Mouse (Mus musculus) forebrain, embryonic 13.5 days (tissue): ENCODE data around the gene Elp5. TPM values are rescaled to one million over a fixed set of nuclear protein-coding genes. Genes with fewer than 3 reads are reported as not detected.

ENCODE experiments used
- ATAC-seq: fragments of 200-750 bp; cut with Nextera tagmentation; 2 replicates; pipeline ENCODE4 v1.8.0; 2017
- H3K27ac ChIP-seq: fragments of 300-500 bp; sonication (generic); 2 replicates; pipeline ENCODE4 v1.5.1; 2015; ENCODE audit warnings: inconsistent platforms, mild to moderate bottlenecking, moderate library complexity
- H3K27me3 ChIP-seq: fragments of 300-500 bp; sonication (generic); 2 replicates; pipeline ENCODE4 v1.6.1; 2015; ENCODE audit warnings: mild to moderate bottlenecking, inconsistent platforms
- H3K36me3 ChIP-seq: fragments of 300-500 bp; sonication (generic); 2 replicates; pipeline ENCODE4 v1.6.1; 2015; ENCODE audit warnings: mild to moderate bottlenecking, inconsistent platforms; ENCODE audit not compliant: poor library complexity, severe bottlenecking
- H3K4me1 ChIP-seq: fragments of 300-500 bp; sonication (generic); 2 replicates; pipeline ENCODE4 v1.6.1; 2015; ENCODE audit warnings: inconsistent platforms
- H3K4me2 ChIP-seq: fragments of 300-500 bp; sonication (generic); 2 replicates; pipeline ENCODE4 v1.6.1; 2015; ENCODE audit warnings: inconsistent platforms, mild to moderate bottlenecking, moderate library complexity
- H3K4me3 ChIP-seq: fragments of 300-500 bp; sonication (generic); 2 replicates; pipeline ENCODE4 v1.5.1; 2015; ENCODE audit warnings: mild to moderate bottlenecking, inconsistent platforms
- H3K9ac ChIP-seq: fragments of 300-500 bp; sonication (generic); 2 replicates; pipeline ENCODE4 v1.6.1; 2015; ENCODE audit warnings: mild to moderate bottlenecking, inconsistent platforms
- H3K9me3 ChIP-seq: fragments of 300-500 bp; sonication (generic); replicated peaks from 2 replicates; pipeline ENCODE4 v1.6.1; 2016; ENCODE audit warnings: inconsistent platforms
- WGBS: fragments of 180-500 bp; shearing (Covaris S2); methylation state at CpG from one replicate; pipeline ENCODE4 v1.1.7; 2015; 5-methylcytosine and 5-hydroxymethylcytosine counted together
- microRNA counts: library from miRNA; unstranded; fragments of <30 nt; microRNA quantifications from one replicate; lab custom pipeline; 2016
- microRNA-seq: library from miRNA; unstranded; fragments of <30 nt; microRNA quantifications from one replicate; pipeline ENCODE4, GENCODE M21; 2016
- polyA plus RNA-seq: library from polyadenylated mRNA; unstranded; fragments of >200 nt; fragmentation: Nextera tagmentation; extraction: Ambion mirVana; gene quantifications from 2 replicates; pipeline ENCODE4 v1.2.1, GENCODE M21; 2015

Elp5 gene
- polyA plus RNA-seq, 1 experiment from 2014 or later = 164 TPM

DNA sequence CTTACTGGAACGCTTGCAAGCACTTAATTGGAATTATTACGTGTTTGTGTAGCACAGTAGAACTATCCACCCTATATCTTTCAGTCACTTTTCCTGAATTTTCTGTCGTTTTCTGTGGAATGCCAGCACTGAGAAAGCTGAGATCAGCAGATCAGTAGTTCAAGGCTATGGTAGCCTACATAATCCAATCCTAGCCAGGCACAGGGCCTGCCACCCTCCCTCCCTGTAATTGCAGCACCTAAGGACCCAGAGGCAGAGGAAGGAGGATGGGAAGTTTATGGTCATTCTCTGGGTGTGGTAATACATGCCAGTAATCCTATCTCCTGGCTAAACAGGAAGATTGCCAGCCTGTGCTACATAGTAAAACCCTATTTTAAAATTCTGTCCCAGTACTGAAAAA is 59.5 kb downstream of the Elp5 start:
- peaks cover 26% of the 10 kb centered on the region for H3K4me1 ChIP-seq
- no peaks in the 10 kb centered on the region for H3K27me3 ChIP-seq
- H3K9me3 ChIP-seq = no peaks in the 10 kb centered on the region
- ATAC-seq = no peak
- peak overlapping the region; percentile 90 for H3K4me2 ChIP-seq
- H3K36me3 ChIP-seq = peaks cover 14% of the 10 kb centered on the region
- 0 out of 2 replicates have a peak overlapping the region, but pooled peaks have one; percentile 96 for H3K27ac ChIP-seq
- 71% methylated on average over 3 of the region's 3 CpGs for WGBS
- H3K4me3 ChIP-seq = no peak overlapping the region
- H3K9ac ChIP-seq = peak overlapping the region; percentile 6; the same call in 1 of the 2 replicates

DNA sequence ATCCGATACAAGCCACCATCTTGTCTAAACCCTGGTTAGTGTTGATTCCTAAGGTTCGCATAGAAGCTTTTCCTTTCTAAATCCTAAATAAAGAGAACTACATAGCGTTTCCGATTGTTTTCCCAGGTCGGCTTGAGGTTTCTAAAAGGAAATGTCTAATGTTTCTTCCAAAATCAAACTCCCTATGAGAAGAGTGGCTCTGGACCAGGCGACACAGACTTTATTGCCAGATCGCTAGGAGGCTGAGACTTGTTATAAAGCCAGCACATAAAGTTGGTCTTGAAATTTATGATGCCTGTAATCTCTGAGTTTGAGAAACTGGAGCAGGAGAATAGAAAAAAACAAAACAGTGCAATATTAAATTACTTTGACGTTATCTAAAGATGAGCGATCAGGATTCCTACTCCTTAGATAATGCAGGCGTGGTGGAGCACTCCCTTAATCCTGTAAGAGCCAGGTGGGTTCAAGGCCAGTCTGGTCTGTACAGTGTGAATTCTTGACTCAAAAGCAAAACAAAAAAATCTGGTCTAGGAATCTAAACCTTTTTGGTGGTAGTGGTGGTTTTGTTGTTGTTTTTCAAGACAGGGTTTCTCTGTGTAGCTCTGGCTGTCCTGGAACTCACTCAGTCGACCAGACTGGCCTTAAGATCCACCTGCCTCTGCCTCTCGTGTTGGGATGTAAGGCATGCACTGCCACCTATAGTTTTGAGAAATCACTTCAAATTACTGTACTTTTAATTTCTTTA is 60.1 kb downstream of the Elp5 start:
- Histone ChIP-seq H3K4me3 (peak overlapping the region; percentile 92), H3K9ac (peak overlapping the region; percentile 74), H3K4me2 (peak overlapping the region; percentile 90), H3K27ac (peak overlapping the region; percentile 96), H3K4me1 (peaks cover 26% of the 10 kb centered on the region), H3K36me3 (peaks cover 20% of the 10 kb centered on the region), H3K9me3 (no peaks in the 10 kb centered on the region), H3K27me3 (no peaks in the 10 kb centered on the region)
- 4% methylated on average over 12 of the region's 12 CpGs for WGBS
- no peak for ATAC-seq

DNA sequence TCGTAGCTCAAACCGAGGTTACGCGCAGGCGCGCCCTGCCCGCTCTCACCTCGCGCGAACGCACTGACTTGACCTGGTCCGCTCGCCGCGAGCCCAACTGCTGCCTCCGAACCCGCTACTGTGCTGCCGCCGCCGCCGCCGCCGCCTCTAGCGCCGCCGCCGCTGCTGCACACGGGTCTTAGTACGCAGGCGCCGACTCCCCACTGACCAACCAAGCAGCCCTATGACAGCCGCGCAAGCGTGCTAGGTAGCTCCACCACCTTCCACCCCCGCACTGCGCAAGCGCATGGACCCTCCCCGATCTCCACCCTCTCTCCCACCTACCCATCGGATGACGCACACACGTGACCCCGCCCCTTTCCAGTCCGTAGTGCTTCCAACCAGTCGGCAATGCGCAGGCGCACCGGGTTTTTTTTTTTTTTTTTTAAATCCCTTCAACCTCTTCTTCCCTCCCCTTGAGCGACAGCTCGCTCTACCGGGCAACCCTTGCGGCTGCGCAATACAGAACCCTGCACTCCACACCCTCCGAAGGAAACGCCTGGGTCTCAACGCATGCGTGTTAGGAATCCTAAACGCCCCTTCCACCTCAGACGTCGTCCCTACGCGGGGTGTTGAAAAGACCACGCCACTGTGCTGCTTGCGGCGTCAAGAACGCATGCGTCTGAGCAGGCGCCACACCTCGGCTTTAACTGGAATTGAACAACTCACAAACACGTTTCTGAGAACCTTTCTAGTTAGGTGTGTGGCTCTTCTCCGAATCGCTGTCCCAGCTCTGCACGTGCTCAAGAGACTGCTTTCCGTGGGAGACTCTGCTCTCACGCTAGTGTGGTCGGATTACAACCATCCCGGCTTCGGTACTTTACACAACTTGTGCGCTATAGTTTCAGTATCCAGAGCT is 61.0 kb downstream of the Elp5 start, which contains the start of gene Eif5a:
TSS of gene Eif5a (minus strand) at position 845 of the 898 bp plus-strand sequence.
- Histone ChIP-seq H3K4me1 (peaks cover 26% of the 10 kb centered on the region), H3K9ac (peak within 1 kb of the TSS; percentile 97), H3K27me3 (no peaks in the 10 kb centered on the region), H3K36me3 (peaks cover 29% of the 10 kb centered on the region), H3K4me3 (peak within 1 kb of the TSS; percentile 92), H3K4me2 (peak within 1 kb of the TSS; percentile 90), H3K9me3 (no peaks in the 10 kb centered on the region), H3K27ac (peak within 1 kb of the TSS; percentile 96)
- peak; percentile 96 for ATAC-seq
- WGBS = under 1% methylated on average over 60 of the region's 78 CpGs

DNA sequence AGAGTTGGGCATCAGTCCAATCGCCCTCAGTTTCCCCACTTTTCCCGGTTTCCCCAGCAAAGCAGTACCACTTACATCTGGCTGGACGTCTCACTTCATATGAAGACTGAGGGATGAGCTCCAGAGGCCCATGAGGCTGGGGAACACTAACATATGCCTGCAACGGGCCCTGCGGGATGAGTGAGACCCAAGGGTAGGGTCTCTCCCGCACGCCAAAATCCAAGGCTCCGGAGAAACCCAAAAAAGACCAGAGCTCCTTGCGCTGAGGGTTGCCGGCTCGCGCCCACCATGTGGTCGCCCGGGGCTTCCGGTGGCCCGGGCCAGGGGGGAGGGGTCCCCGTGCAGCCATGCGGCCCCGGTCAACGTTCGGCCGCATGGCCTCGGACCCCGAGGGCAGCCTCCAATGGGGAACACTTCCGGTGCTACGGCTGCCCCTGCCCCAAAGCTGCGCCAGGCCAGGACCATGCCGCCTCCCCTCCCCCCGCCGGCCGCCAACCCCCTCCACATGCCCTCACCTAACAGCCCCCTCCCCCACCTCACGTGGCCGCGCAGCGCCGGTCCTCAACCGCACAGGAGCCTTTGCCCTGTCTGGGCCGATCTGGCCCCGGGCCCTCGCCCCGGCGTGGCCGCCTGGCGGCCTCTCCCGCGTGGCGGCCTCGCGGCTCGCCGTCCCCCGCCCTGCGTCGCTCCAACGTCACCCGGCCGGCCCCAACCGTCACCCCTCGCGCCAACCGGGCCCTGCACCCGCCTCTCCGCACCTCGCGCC is 61.9 kb downstream of the Elp5 start:
- under 1% methylated on average over 64 of the region's 65 CpGs for WGBS
- Histone ChIP-seq H3K4me3 (peak overlapping the region; percentile 92), H3K27ac (peak overlapping the region; percentile 92), H3K4me2 (peak overlapping the region; percentile 90), H3K9ac (peak overlapping the region; percentile 97), H3K36me3 (peaks cover 38% of the 10 kb centered on the region), H3K9me3 (no peaks in the 10 kb centered on the region), H3K27me3 (no peaks in the 10 kb centered on the region), H3K4me1 (peaks cover 32% of the 10 kb centered on the region)
- ATAC-seq = no peak; the same call in none of the 2 replicates

DNA sequence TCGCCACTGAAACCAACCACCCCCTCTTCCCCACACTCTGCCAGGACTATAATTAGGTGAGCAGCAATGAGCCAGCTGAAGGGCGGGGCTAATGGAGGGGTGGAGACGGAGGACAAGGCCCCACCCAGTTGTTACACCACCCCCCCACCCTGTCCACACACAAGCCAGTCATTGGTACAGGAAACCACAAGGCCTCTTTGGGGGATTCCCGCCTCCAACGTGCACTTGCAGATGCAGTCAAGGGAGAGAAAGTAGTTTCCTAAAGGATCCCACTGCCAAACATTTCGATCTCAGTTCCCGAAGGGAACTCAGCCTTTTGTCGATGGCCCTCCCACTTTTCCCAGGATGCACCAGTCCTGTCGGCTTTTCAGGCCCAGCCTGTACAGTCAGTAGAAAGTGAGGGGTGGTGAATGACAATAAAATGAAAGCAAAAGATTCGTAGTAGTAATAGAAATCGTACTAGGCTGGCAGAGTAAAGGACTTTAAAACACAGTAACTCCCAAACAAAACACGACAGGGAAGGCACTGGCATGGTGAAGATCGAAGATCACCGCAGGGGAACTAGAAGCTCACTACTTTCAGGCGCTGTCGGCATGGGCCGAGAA is 62.6 kb downstream of the Elp5 start:
- Histone ChIP-seq H3K36me3 (peaks cover 45% of the 10 kb centered on the region), H3K4me1 (peaks cover 39% of the 10 kb centered on the region), H3K9ac (peak overlapping the region; percentile 97), H3K4me2 (peak overlapping the region; percentile 90), H3K27ac (peak overlapping the region; percentile 92), H3K4me3 (peak overlapping the region; percentile 92), H3K27me3 (no peaks in the 10 kb centered on the region), H3K9me3 (no peaks in the 10 kb centered on the region)
- no peak for ATAC-seq
- 1% methylated on average over 17 of the region's 17 CpGs for WGBS

DNA sequence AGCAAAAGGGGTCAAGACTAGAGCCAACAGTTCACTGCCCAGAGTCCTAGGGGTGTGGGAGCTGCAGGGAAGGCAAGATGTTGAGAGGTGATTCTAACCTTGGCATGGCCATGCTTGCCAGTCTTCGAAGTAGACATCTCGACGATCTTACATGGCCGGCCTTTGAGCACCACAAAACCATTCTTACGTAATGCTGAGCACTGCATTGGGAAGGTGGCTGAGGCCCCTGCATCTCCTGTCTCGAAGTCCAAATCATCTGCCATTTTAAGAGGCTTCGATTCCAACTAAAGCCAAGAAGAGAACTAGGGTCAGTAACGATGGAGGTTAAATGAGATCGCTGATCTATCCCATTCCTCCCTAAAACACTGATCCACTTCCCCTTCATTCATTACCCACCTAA is 63.3 kb downstream of the Elp5 start:
- Histone ChIP-seq H3K36me3 (peaks cover 45% of the 10 kb centered on the region), H3K27me3 (no peaks in the 10 kb centered on the region), H3K4me3 (peak overlapping the region; percentile 92), H3K4me1 (peaks cover 45% of the 10 kb centered on the region), H3K27ac (peak overlapping the region; percentile 92), H3K9ac (peak overlapping the region; percentile 97), H3K4me2 (peak overlapping the region; percentile 90), H3K9me3 (no peaks in the 10 kb centered on the region)
- 81% methylated on average over 9 of the region's 9 CpGs for WGBS
- ATAC-seq = no peak

MicroRNAs encoded within 50 kb of the gene (microRNA counts, 519-probe panel; counts per million panel counts)
- microRNA mmu-miR-324-3p (lab: Ali Mortazavi, UCI) (177 counts per million, percentile 53 among the panel's probes with 10 or more counts), microRNA mmu-miR-324-5p (lab: Ali Mortazavi, UCI) (3,995 counts per million, percentile 78 among the panel's probes with 10 or more counts)

Small RNA genes lying within 50 kb of the gene (microRNA-seq; reads per million reads assigned to microRNA genes)
- gene Gm44349 = not detected
- gene Mir324 = 4,085 reads per million, percentile 88 among the genes with 10 or more reads in this experiment

Other genes with a start within 250 kb of the Elp5 start
- 23.2 and 24.1 TPM in 2 replicates for gene Polr2a, start 223.9 kb downstream of the Elp5 start, polyA plus RNA-seq
- 0.26 and 0.58 TPM in 2 replicates for gene Slc35g3, start 220.5 kb downstream of the Elp5 start, polyA plus RNA-seq
- 1.6 and 1.8 TPM in 2 replicates for gene Zbtb4, start 216.6 kb downstream of the Elp5 start, polyA plus RNA-seq
- gene Chrnb1, start 186.6 kb downstream of the Elp5 start, polyA plus RNA-seq = 1.5 TPM in 2 replicates
- gene Fgf11, start 180.7 kb downstream of the Elp5 start, polyA plus RNA-seq = 3.3 and 3.8 TPM in 2 replicates
- 0.39 and 1.00 TPM in 2 replicates for gene Tmem102, start 176.9 kb downstream of the Elp5 start, polyA plus RNA-seq
- gene Gm39566, start 167.2 kb downstream of the Elp5 start, polyA plus RNA-seq = not detected in 2 replicates
- gene Spem2, start 164.1 kb downstream of the Elp5 start, polyA plus RNA-seq = not detected in 2 replicates
- gene Spem1, start 160.3 kb downstream of the Elp5 start, polyA plus RNA-seq = 0.37 and 0.52 TPM in 2 replicates
- gene Nlgn2, start 144.7 kb downstream of the Elp5 start, polyA plus RNA-seq = 16.6 and 17.0 TPM in 2 replicates
- gene Tmem256, start 144.0 kb downstream of the Elp5 start, polyA plus RNA-seq = 340 and 360 TPM in 2 replicates
- 44.1 and 45.4 TPM in 2 replicates for gene Plscr3, start 136.1 kb downstream of the Elp5 start, polyA plus RNA-seq
- gene Tnk1, start 123.8 kb downstream of the Elp5 start, polyA plus RNA-seq = 0.09 and 0.20 TPM in 2 replicates
- gene Tmem95, start 104.5 kb downstream of the Elp5 start, polyA plus RNA-seq = not detected in 2 replicates
- gene Kctd11, start 101.1 kb downstream of the Elp5 start, polyA plus RNA-seq = 1.3 and 1.4 TPM in 2 replicates
- 0.28 and 0.34 TPM in 2 replicates for gene Acap1, start 87.0 kb downstream of the Elp5 start, polyA plus RNA-seq
- gene 2810408A11Rik, start 81.5 kb downstream of the Elp5 start, polyA plus RNA-seq = 19.1 and 20.3 TPM in 2 replicates
- 15.5 and 20.2 TPM in 2 replicates for gene Neurl4, start 81.4 kb downstream of the Elp5 start, polyA plus RNA-seq
- 90.1 and 93.2 TPM in 2 replicates for gene Gps2, start 68.6 kb downstream of the Elp5 start, polyA plus RNA-seq
- gene Eif5a, start 60.6 kb downstream of the Elp5 start, polyA plus RNA-seq = 1,467 and 1,510 TPM in 2 replicates
- gene Ybx2, start 46.7 kb downstream of the Elp5 start, polyA plus RNA-seq = 4.5 and 6.0 TPM in 2 replicates
- 9.3 and 12.6 TPM in 2 replicates for gene Slc2a4, start 34.3 kb downstream of the Elp5 start, polyA plus RNA-seq
- gene Cldn7, start 17.7 kb downstream of the Elp5 start, polyA plus RNA-seq = 0.59 and 1.4 TPM in 2 replicates
- 21.1 and 24.3 TPM in 2 replicates for gene Ctdnep1, start 1.4 kb downstream of the Elp5 start, polyA plus RNA-seq
- 598 and 670 TPM in 2 replicates for gene Gabarap, start 8.6 kb upstream of the Elp5 start, polyA plus RNA-seq
- 78.5 and 79.9 TPM in 2 replicates for gene Phf23, start 13.3 kb upstream of the Elp5 start, polyA plus RNA-seq
- gene Dvl2, start 18.1 kb upstream of the Elp5 start, polyA plus RNA-seq = 31.8 and 35.4 TPM in 2 replicates
- gene Acadvl, start 32.9 kb upstream of the Elp5 start, polyA plus RNA-seq = 48.7 and 51.3 TPM in 2 replicates
- 26.2 and 31.1 TPM in 2 replicates for gene Dlg4, start 34.4 kb upstream of the Elp5 start, polyA plus RNA-seq
- gene Asgr1, start 71.6 kb upstream of the Elp5 start, polyA plus RNA-seq = 0.37 and 0.59 TPM in 2 replicates
- gene Asgr2, start 110.1 kb upstream of the Elp5 start, polyA plus RNA-seq = not detected in 2 replicates
- 0.32 TPM in 1 of 2 replicates, not detected in the other for gene Mgl2, start 147.8 kb upstream of the Elp5 start, polyA plus RNA-seq
- 0.53 TPM in 1 of 2 replicates, not detected in the other for gene Clec10a, start 173.7 kb upstream of the Elp5 start, polyA plus RNA-seq
- gene Slc16a11, start 230.2 kb upstream of the Elp5 start, polyA plus RNA-seq = 1.8 and 2.2 TPM in 2 replicates
- gene Slc16a13, start 238.5 kb upstream of the Elp5 start, polyA plus RNA-seq = 13.4 and 14.8 TPM in 2 replicates
- 4.3 and 4.7 TPM in 2 replicates for gene Bcl6b, start 247.3 kb upstream of the Elp5 start, polyA plus RNA-seq